Mouse (Mus musculus): Measurements from ENCODE around the gene Angptl1. TPM values are rescaled to one million over a fixed set of nuclear protein-coding genes. Genes with fewer than 3 reads are reported as not detected.

The Angptl1 gene
- polyA plus RNA-seq (2015; fragmentation: Nextera tagmentation; extraction: Ambion mirVana) = 1.7 and 3.5 TPM in 2 replicates

DNA sequence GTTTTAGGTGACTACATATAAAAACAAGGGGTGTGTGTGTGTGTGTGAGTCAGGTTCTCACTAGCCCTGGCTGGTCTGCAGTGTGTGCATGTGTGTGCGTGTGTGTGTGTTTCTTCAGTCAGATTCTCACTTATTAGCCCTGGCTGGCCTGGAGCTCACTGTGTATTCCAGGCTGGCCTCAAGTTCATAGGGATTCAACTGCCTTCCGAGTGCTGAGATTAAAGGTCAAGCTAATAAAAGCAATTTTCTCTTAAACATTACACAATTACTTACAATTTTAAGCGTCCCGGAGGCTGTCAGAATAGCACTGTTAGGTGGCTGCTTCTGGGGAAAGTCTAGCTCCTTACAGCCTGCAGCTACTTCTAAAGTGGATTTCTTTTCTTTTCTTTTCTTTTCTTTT lies at the start of gene Angptl1:
Angptl1 (plus strand) TSS at position 386 of the 400 bp plus-strand sequence.
- Histone ChIP-seq H3K9me3 (ENCODE audit: control insufficient read depth, low read length) (no peaks in the 10 kb centered on the region), H3K4me1 (ENCODE audit: control insufficient read depth, insufficient read depth, low read depth, low read length) (peaks cover 6% of the 10 kb centered on the region; the same call in 1 of the 2 replicates), H3K9ac (ENCODE audit: low read depth, low read length) (no peak within 1 kb of the TSS), H3K4me2 (ENCODE audit: low read length) (peak within 1 kb of the TSS; percentile 26), H3K27ac (ENCODE audit: low read depth, low read length) (peak within 1 kb of the TSS; percentile 59), H3K4me3 (ENCODE audit: low read length) (no peak within 1 kb of the TSS), H3K36me3 (ENCODE audit: control insufficient read depth, insufficient read depth, low read length) (no peaks in the 10 kb centered on the region), H3K27me3 (replicated peaks; ENCODE audit: control insufficient read depth, insufficient read depth, low read length) (no peaks in the 10 kb centered on the region)
- 54% methylated on average over 4 of the region's 4 CpGs for WGBS
- ATAC-seq = no peak

DNA sequence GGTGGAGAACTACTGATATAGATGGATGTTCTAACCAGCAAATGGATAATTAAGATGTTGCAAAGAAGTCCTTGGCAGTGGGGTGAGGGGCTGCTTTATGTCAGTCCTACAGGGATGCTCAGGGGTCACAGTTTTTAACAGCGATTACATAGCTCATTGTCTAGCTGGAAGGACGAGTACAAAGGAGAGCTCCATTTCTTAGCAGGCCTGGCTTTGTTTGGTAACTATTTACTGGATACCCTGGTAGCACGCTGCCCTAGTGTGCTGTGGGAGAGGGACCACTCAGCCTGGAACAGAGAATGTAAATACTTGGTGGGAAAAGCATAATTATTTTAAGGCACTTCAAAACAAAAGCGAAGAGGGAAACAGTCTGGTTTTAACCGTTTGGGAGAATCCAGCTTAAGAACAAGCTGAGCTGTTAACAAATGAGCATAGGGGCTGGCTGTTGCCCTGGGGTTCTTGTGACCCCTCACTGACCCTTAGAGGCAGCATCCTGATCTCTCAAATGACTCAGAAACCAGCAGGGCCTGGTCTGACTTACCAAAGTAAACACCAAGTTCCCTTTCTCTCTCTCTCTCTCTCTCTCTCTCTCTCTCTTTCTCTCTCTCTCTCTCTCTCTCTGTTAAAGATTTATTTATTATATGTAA lies 48.4 kb upstream of the Angptl1 start:
- no peak overlapping the region for H3K27ac ChIP-seq (ENCODE audit: low read depth, low read length)
- 0 out of 2 replicates have a peak, but pooled peaks have one; percentile 32 for ATAC-seq
- H3K36me3 ChIP-seq (ENCODE audit: control insufficient read depth, insufficient read depth, low read length) = no peaks in the 10 kb centered on the region
- H3K27me3 ChIP-seq (replicated peaks; ENCODE audit: control insufficient read depth, insufficient read depth, low read length) = no peaks in the 10 kb centered on the region
- H3K9ac ChIP-seq (ENCODE audit: low read depth, low read length) = no peak overlapping the region
- H3K4me1 ChIP-seq (ENCODE audit: control insufficient read depth, insufficient read depth, low read depth, low read length) = peaks cover 6% of the 10 kb centered on the region
- no peak overlapping the region for H3K4me3 ChIP-seq (ENCODE audit: low read length)
- H3K9me3 ChIP-seq (ENCODE audit: control insufficient read depth, low read length) = no peaks in the 10 kb centered on the region
- no peak overlapping the region for H3K4me2 ChIP-seq (ENCODE audit: low read length)
- 11% methylated on average over 5 of the region's 5 CpGs for WGBS

- Histone ChIP-seq H3K9ac (ENCODE audit: low read depth, low read length) (no peak overlapping the region), H3K4me2 (ENCODE audit: low read length) (no peak overlapping the region), H3K36me3 (ENCODE audit: control insufficient read depth, insufficient read depth, low read length) (no peaks in the 10 kb centered on the region), H3K9me3 (ENCODE audit: control insufficient read depth, low read length) (no peaks in the 10 kb centered on the region), H3K27ac (ENCODE audit: low read depth, low read length) (no peak overlapping the region), H3K27me3 (replicated peaks; ENCODE audit: control insufficient read depth, insufficient read depth, low read length) (no peaks in the 10 kb centered on the region), H3K4me3 (ENCODE audit: low read length) (no peak overlapping the region), H3K4me1 (ENCODE audit: control insufficient read depth, insufficient read depth, low read depth, low read length) (no peaks in the 10 kb centered on the region)
- 74% methylated on average over 9 of the region's 9 CpGs for WGBS
- ATAC-seq = no peak
Observed at GRCm38 (mm10) chr1:156796251-156796650, 42.1 kb upstream of the Angptl1 start.

GRCm38 (mm10) chr1:156801276-156801675 lies 37.1 kb upstream of the Angptl1 start:
- 80% methylated on average over 6 of the region's 6 CpGs for WGBS

DNA sequence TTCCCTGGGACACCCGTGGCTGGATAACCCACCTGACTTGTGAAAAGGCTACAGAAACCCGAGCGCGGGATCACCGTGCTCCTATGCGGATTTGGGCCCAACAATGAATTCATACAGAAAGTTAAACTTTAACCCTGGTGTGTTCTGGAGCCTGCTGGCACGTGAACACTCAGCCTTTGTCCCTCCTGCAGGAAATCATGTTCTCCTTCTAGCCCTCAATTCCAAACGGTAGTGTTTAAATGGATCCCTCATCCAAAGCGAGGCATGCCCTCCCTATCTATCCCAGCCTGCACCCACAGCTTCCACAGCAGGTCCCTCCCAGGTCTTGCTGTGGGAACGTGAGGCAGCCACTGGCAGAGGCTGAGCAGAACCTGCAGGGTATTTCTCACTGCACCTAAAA lies 30.0 kb upstream of the Angptl1 start:
- H3K36me3 ChIP-seq (ENCODE audit: control insufficient read depth, insufficient read depth, low read length) = peaks cover 9% of the 10 kb centered on the region; the same call in 1 of the 2 replicates
- H3K4me1 ChIP-seq (ENCODE audit: control insufficient read depth, insufficient read depth, low read depth, low read length) = no peaks in the 10 kb centered on the region
- H3K4me3 ChIP-seq (ENCODE audit: low read length) = no peak overlapping the region
- H3K9ac ChIP-seq (ENCODE audit: low read depth, low read length) = no peak overlapping the region
- H3K9me3 ChIP-seq (ENCODE audit: control insufficient read depth, low read length) = no peaks in the 10 kb centered on the region
- no peak overlapping the region for H3K27ac ChIP-seq (ENCODE audit: low read depth, low read length)
- WGBS = 46% methylated on average over 10 of the region's 10 CpGs
- H3K27me3 ChIP-seq (replicated peaks; ENCODE audit: control insufficient read depth, insufficient read depth, low read length) = no peaks in the 10 kb centered on the region
- no peak overlapping the region for H3K4me2 ChIP-seq (ENCODE audit: low read length)
- ATAC-seq = no peak

More at GRCm38 (mm10) chr1:156801276-156801675, 37.1 kb upstream of the Angptl1 start:
- Histone ChIP-seq H3K27me3 (replicated peaks; ENCODE audit: control insufficient read depth, insufficient read depth, low read length) (no peaks in the 10 kb centered on the region), H3K4me3 (ENCODE audit: low read length) (no peak overlapping the region), H3K36me3 (ENCODE audit: control insufficient read depth, insufficient read depth, low read length) (no peaks in the 10 kb centered on the region), H3K27ac (ENCODE audit: low read depth, low read length) (no peak overlapping the region), H3K9ac (ENCODE audit: low read depth, low read length) (no peak overlapping the region), H3K9me3 (ENCODE audit: control insufficient read depth, low read length) (no peaks in the 10 kb centered on the region), H3K4me1 (ENCODE audit: control insufficient read depth, insufficient read depth, low read depth, low read length) (no peaks in the 10 kb centered on the region), H3K4me2 (ENCODE audit: low read length) (no peak overlapping the region)
- no peak for ATAC-seq

GRCm38 (mm10) chr1:156811928-156812327 lies 26.4 kb upstream of the Angptl1 start:
- no peaks in the 10 kb centered on the region for H3K27me3 ChIP-seq (replicated peaks; ENCODE audit: control insufficient read depth, insufficient read depth, low read length)
- H3K4me3 ChIP-seq (ENCODE audit: low read length) = no peak overlapping the region
- no peak overlapping the region for H3K27ac ChIP-seq (ENCODE audit: low read depth, low read length)
- WGBS = 62% methylated on average over 7 of the region's 7 CpGs
- ATAC-seq = 0 out of 2 replicates have a peak, but pooled peaks have one; percentile 24
- no peak overlapping the region for H3K9ac ChIP-seq (ENCODE audit: low read depth, low read length)
- peaks cover 14% of the 10 kb centered on the region; the same call in 1 of the 2 replicates for H3K36me3 ChIP-seq (ENCODE audit: control insufficient read depth, insufficient read depth, low read length)
- H3K9me3 ChIP-seq (ENCODE audit: control insufficient read depth, low read length) = no peaks in the 10 kb centered on the region
- no peaks in the 10 kb centered on the region for H3K4me1 ChIP-seq (ENCODE audit: control insufficient read depth, insufficient read depth, low read depth, low read length)
- no peak overlapping the region for H3K4me2 ChIP-seq (ENCODE audit: low read length)

- ATAC-seq = no peak
- Histone ChIP-seq H3K27me3 (replicated peaks; ENCODE audit: control insufficient read depth, insufficient read depth, low read length) (no peaks in the 10 kb centered on the region), H3K4me3 (ENCODE audit: low read length) (no peak overlapping the region), H3K9ac (ENCODE audit: low read depth, low read length) (no peak overlapping the region), H3K4me2 (ENCODE audit: low read length) (no peak overlapping the region), H3K4me1 (ENCODE audit: control insufficient read depth, insufficient read depth, low read depth, low read length) (no peaks in the 10 kb centered on the region), H3K27ac (ENCODE audit: low read depth, low read length) (no peak overlapping the region), H3K9me3 (ENCODE audit: control insufficient read depth, low read length) (no peaks in the 10 kb centered on the region), H3K36me3 (ENCODE audit: control insufficient read depth, insufficient read depth, low read length) (peaks cover 19% of the 10 kb centered on the region; the same call in 1 of the 2 replicates)
- WGBS = 70% methylated on average over 8 of the region's 8 CpGs
Observed at GRCm38 (mm10) chr1:156812716-156813115, 25.6 kb upstream of the Angptl1 start.

- H3K27ac ChIP-seq (ENCODE audit: low read depth, low read length) = no peak overlapping the region
- no peak for ATAC-seq
- H3K36me3 ChIP-seq (ENCODE audit: control insufficient read depth, insufficient read depth, low read length) = peaks cover 25% of the 10 kb centered on the region; the same call in 1 of the 2 replicates
- no peak overlapping the region for H3K9ac ChIP-seq (ENCODE audit: low read depth, low read length)
- no peak overlapping the region for H3K4me3 ChIP-seq (ENCODE audit: low read length)
- H3K4me2 ChIP-seq (ENCODE audit: low read length) = no peak overlapping the region
- H3K9me3 ChIP-seq (ENCODE audit: control insufficient read depth, low read length) = no peaks in the 10 kb centered on the region
- no peaks in the 10 kb centered on the region for H3K4me1 ChIP-seq (ENCODE audit: control insufficient read depth, insufficient read depth, low read depth, low read length)
- no peaks in the 10 kb centered on the region for H3K27me3 ChIP-seq (replicated peaks; ENCODE audit: control insufficient read depth, insufficient read depth, low read length)
- WGBS = 75% methylated on average over 6 of the region's 6 CpGs
Observed at GRCm38 (mm10) chr1:156813485-156813884, 24.9 kb upstream of the Angptl1 start.

DNA sequence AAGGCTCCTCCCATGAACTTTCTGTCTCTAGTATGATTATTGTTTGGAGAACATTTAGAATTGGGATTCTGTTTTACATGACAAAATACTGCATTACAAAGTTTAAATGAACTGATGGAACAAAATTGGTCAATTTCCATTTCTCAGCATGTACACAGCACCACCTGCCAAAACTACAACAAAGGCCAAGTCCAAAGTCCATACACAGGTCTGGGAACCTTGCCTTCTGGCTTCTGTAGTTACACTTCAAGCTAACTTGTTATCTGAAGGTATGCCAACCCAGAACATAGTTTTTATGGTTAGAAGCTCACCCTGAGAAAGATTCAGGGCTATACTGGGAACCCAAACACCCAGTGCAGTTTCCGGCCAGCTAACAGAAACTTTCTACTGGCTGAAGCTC lies 19.1 kb upstream of the Angptl1 start:
- H3K27ac ChIP-seq (ENCODE audit: low read depth, low read length) = no peak overlapping the region
- ATAC-seq = no peak
- H3K27me3 ChIP-seq (replicated peaks; ENCODE audit: control insufficient read depth, insufficient read depth, low read length) = no peaks in the 10 kb centered on the region
- 94% methylated on average over 1 of the region's 1 CpGs for WGBS
- H3K4me3 ChIP-seq (ENCODE audit: low read length) = no peak overlapping the region
- no peak overlapping the region for H3K9ac ChIP-seq (ENCODE audit: low read depth, low read length)
- no peak overlapping the region for H3K4me2 ChIP-seq (ENCODE audit: low read length)
- H3K9me3 ChIP-seq (ENCODE audit: control insufficient read depth, low read length) = no peaks in the 10 kb centered on the region
- H3K4me1 ChIP-seq (ENCODE audit: control insufficient read depth, insufficient read depth, low read depth, low read length) = no peaks in the 10 kb centered on the region
- peaks cover 25% of the 10 kb centered on the region for H3K36me3 ChIP-seq (ENCODE audit: control insufficient read depth, insufficient read depth, low read length)
